Mouse (Mus musculus): Measurements from ENCODE around the gene Tmem191c. TPM values are rescaled to one million over a fixed set of nuclear protein-coding genes. Genes with fewer than 3 reads are reported as not detected.
"Not testable (repeated sequence)": the region's sequence is repeated elsewhere in the genome, so short reads cannot be mapped to it uniquely, and the experiment has no call there.

Tmem191c gene
- total RNA-seq (2021): 1 to 10 TPM in 1 of 2 experiments, under 1 TPM in 1; 0.91 to 1.4 TPM
- long read RNA-seq, experiment 1, partial matches to known transcripts: 0 of 1 reads
- long read RNA-seq, experiment 1, other reads (novel, unspliced or antisense): 1 of 1 reads
- long read RNA-seq, experiment 2, partial matches to known transcripts: 0 of 2 reads
- long read RNA-seq, experiment 2, other reads (novel, unspliced or antisense): 2 of 2 reads

DNA sequence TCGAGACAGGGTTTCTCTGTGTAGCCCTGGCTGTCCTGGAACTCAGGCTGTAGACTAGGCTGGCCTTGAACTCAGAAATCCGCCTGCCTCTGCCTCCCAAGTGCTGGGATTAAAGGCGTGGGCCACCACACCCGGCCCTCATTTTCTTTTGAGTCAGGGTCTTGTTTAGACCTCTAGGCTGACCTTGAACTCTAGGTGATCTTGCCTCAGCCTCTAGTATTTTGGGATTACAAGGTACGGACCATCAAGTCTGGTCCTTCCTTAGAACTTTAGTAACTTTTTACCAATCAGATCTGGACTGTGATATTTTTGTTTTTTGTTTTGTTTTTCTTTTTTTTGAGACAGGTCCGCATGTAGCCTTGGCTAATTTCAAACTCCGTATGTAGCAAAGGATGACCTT, at the start of gene Tmem191c:
TSS of gene Tmem191c (plus strand) at position 357 of the 400 bp plus-strand sequence.
- DNase-seq: no peak
- intact Hi-C loops (cut with DNase I): loop anchor here (5.0 to 10.0 kb wide), 2 partner anchors 148 to 361 kb away; partner anchors contain the start of gene 2610318N02Rik

GRCm38 (mm10) chr16:17226496-17226895, 49.4 kb upstream of the Tmem191c start:
- DNase-seq: no peak
- intact Hi-C loops (cut with DNase I): no loop called here

GRCm38 (mm10) chr16:17231523-17231922, 44.4 kb upstream of the Tmem191c start:
- intact Hi-C loops (cut with DNase I); DNase-seq: not testable (repeated sequence)

DNA sequence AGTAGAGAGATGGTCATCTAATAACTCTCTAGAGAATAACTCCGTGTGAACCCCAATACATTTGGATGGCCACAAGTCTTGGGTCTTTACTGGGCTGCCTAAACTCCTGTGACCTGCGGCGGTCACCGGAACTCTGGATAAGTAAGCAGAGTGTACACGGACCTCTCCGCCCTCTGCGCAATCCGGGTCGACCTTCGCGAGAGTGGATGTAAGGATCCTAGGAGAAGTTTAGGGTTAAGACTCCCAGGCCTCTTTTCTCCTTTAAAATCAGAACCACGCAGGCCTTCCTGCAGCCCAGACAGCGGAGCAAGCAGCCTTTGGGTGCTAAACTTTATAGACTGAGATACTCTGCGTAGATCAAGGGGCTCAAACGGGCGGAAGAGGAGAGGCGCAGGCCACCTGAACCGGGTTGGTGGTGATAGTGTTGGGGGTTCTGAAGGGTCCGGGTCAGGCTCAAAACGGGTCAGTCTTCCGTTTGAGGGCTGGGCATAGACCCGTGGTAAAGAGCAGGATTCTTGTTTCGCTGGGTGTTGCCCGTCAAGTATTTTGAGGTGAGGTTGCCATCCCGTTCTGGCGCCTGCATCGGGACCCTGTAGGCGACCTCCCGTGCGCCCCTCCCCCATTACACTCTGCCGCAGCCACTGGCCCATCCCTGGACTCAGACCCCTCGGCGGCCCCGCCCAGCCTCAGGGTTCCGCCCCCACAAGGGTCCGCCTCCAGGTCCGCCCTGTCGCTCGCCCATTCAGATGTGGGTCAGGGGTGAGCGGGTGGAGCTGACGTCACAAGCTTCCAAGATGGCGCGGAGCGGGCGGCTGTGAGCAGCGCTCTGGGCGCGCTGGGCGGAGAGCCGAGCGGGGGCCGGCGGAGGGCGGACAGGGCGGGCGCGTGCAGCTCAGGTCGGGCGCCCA, 42.8 kb upstream of the Tmem191c start, which contains the start of gene Hic2:
TSS of gene Hic2 (plus strand) at position 779 of the 908 bp plus-strand sequence.
- intact Hi-C loops (cut with DNase I): no loop called here

DNA sequence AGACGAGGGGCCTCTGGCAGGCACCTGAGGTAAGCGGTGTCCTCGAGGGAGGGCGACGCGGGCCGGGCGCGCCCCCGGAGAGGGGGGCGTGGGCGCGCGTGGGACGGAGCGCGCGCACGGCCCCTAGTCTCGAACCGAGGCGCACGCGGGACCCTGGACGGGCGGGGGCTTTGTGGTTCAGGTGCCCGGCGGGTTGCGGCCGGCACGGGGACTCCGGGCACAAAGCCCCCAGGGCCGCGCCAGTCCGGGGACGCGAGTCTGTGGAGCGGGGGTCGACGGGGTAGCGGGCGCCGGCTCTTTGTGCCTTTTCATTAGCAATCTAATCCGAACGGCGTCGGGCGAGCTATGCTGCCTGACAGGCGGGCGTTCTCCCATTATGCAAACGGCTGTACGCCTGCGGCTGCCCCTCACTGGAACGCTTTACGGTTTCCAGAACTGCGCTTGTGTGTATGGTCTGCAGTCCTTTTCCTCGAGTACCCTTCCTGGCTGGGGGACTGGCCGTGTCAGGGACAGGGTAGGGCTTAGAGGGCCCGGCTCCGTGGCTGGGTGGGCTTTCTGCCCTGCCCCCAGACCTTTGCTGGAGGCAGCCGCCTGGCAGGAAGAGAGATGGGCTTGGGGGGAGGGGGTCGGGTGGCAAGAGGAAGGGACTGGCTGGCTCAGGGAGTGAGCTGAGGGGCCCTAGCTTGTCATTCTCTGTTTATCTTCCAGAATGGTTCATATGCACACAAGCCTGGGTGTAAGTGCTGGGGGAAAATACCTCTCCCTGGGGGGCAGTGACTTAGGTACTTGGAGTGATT, 42.0 kb upstream of the Tmem191c start:
- intact Hi-C loops (cut with DNase I): no loop called here

More for the DNA sequence above, 42.8 kb upstream of the Tmem191c start, which contains the start of gene Hic2:
- peak; percentile 90 to 93 for DNase-seq

DNA sequence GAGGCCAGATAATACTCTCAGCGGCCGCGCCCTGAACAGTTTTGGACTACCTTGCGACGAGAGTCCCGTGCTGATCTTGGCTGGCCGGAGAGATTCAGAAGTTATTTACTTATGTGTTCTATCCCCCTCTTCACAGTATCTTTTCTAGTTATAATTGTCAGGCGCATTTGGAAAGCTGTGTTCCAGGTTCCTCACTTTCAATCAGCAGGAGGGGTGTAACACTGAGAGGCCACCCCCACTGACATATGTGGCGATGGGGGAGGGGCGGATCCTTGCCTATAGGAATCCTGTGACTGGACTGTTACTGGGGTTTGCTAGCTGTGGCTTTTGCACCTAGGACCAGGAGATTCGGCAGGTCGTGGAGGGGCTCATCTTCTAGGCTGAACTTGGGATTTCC, 41.4 kb upstream of the Tmem191c start:
- no peak for DNase-seq
- intact Hi-C loops (cut with DNase I): no loop called here

More for the DNA sequence above, 42.0 kb upstream of the Tmem191c start:
- peak in 1 of 2 experiments; percentile 31 for DNase-seq

DNA sequence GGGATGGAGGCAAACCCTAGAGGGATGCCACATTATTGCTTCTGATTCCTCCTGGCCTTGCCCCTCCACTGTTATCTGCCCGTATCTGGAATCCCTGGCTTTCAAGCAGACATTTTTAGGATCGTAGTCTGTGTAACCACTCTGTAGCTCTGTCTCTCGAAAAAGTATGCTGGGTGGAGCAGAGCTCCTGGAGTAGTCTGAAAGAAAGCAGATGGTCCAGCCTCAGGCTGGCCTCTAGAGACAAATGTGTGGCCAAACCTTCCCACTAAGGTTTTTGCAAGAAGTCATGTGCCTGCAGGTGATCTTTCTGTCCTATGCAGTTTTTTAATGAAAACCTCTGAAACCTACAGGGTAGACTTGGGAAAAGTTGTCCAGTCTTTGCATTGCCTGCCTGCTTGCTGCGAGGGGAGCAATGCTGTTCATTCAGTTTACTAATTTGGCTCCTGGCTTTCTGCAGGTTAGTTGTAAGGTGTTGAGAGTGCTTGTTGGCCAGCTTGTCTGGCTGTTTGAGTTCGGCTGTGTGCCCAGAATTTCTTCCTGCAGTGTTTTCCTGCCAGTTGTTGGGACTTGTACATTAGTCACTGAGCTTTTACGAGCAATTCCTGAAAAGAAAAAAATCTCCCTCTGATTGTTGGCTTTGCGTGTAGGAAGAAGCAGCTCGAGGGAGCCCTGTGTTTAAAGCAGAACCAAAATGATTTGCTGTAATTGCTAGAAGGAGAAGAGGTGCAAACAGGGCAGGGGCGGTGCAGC, 40.8 kb upstream of the Tmem191c start:
- no peak for DNase-seq
- intact Hi-C loops (cut with DNase I): no loop called here

- no peak for DNase-seq
- intact Hi-C loops (cut with DNase I): no loop called here
Observed at GRCm38 (mm10) chr16:17237634-17238033, 38.2 kb upstream of the Tmem191c start.

DNA sequence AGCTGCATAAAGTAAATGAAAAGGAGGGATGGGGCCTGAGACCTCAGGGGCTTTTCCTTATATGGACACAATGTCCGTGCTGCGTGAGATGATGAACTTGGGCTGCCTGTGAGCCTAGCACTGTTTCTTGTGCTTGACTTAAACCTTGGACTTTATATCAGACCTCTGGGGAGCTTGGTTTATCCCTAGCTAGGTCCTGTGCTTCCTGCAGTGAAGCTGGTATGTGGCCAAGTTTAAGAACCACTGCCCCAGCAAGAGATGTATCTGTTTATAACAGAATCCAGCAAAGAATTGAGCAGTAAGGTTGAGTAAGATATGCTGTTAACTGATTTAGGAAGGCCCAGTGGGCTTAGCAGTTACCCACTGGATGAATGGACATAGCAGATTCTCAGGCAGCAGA, 36.5 kb upstream of the Tmem191c start:
- DNase-seq: no peak
- intact Hi-C loops (cut with DNase I): no loop called here

GRCm38 (mm10) chr16:17243731-17244130, 32.1 kb upstream of the Tmem191c start:
- no peak for DNase-seq

DNA sequence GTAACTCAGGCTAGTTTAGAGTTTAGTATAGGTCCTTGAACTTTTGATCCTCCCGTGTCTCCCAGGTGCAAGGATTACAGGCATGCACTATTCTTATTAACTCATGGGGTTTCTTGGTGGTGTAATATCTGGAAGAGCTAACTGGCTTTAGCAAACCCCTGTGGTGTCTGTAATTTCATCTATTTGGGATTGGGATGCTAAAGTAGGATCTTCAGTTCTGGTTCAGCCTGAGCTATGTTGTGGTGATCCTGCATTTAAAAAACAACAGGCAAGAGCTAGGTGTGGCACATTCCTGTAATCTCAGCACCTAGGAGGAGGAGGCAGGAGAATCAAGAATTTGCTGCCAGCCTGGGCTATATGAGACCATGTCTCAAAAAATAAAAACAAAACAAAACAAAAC, 30.9 kb upstream of the Tmem191c start:
- DNase-seq: no peak
- intact Hi-C loops (cut with DNase I): no loop called here

More at GRCm38 (mm10) chr16:17243731-17244130, 32.1 kb upstream of the Tmem191c start:
- intact Hi-C loops (cut with DNase I): no loop called here

DNA sequence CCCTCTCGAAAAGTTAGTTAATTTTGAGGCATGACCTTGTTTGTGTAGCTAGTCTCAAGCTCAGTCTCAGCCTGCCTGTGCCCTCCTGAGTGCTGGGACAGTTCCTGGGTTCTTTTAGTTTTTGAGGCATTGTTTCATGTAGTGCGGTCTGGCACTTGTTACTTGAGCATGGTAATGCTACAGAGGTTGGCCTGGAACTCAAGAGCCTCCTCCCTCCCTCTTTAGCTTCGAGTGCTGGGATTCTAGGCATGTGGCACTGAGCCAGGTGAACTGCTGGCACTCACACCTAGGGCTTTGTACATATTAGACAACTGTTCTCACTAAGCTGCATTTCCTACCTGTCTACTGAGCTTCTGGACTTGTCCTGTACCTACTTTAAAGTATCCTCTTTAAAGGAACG, 28.1 kb upstream of the Tmem191c start:
- intact Hi-C loops (cut with DNase I): no loop called here

GRCm38 (mm10) chr16:17249135-17249534, 26.7 kb upstream of the Tmem191c start:
- intact Hi-C loops (cut with DNase I): no loop called here
- DNase-seq: no peak

More for the DNA sequence above, 28.1 kb upstream of the Tmem191c start:
- DNase-seq: no peak

DNA sequence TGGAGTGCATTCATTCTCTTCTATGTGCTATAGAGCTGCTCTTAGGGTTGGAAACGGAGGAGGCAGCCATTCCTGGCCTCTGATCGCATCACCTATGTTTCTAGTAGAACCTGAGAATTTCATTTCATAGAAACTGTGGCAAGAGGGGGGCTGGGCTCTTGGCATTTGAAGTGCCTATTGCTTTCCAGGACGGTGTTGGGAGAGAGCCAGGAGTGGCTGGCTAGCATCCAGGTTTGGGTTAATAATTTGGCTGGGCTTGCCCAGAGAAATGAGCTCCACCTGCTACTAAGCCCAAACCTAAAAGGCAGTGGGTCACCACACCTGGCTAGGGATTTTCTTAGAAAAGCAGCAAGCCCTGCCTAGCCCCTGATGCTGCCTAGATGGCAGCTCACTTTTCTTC, 24.3 kb upstream of the Tmem191c start:
- intact Hi-C loops (cut with DNase I): no loop called here
- DNase-seq: peak in 1 of 2 experiments; percentile 36

DNA sequence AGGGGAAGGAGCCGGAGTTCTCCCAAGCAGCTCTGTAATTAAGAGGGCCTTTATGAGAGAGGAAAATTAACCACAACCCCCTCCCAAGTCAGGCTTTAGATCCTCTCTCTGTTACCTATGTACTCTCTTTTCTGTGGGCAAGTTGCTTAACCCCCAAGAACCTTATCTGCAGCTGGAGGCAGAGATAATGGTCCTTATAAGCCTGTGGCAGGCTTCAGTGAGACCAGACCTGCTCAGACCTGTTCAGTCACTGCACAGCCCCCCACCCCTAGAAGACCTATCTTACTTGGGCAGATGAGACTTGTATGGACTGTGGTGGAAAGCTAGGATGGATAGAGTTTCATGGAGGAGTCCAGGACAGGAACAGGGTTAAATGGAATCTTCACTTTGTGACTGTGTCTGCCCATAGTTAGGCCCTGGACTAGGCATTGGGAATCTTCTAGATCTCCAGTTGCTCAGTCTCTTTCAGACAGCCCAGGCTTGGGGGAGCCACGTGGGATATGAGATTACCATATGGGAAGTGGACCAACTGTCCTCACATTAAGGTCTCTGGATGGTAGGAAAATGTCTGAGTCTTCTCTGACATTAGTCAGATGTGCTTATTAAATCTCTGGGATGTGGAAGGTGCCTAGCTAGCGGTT, 23.7 kb upstream of the Tmem191c start:
- intact Hi-C loops (cut with DNase I): no loop called here
- DNase-seq: no peak

DNA sequence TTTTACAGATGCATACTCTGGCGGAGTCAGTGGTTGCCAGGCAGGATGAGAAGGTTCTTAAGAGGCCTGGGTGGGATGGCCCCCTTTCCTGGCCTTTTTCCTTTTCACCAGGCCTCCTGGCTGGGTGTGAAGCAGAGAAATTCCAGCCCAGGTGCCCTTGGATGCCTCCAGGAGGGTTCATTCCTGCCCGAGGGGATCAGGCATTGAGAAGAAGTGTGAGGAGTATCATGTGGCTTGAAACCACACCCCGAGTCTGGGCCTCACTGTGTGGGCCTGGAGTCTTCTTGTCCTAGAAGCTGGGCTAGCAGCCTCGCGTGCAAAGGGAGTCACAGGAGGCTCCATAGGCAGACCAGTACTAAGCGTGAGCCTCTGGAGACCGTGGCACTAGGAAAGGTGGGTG, 23.0 kb upstream of the Tmem191c start:
- intact Hi-C loops (cut with DNase I): no loop called here
- no peak for DNase-seq

DNA sequence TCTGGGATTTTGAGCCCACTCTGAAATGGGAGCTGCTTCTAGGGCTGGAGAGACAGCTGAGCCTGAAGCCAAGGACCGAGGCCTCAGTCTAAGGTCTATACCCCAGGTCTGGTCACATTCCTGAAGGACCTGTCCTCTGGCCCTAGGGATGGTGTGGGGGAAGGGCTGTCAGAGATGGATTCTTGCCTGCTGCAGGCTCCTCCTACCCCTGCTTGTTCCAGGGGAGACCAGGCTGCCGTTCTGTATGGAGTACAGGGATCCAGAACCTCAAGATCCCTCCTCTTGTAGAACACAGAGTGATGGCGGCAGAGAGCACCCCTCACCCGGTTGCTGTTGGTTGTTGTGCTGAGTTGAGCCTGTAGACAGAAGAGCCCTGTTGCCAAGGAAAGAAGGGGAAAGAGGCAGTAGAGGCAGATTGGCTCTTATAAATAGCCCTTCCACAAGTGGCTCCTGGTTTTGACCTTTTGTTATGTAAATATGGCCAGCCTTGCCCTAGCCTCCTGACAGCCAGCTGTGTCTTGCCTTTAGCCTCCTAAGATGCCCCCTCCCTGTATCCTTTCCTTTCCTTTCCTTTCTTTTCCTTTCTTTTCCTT, 21.8 kb upstream of the Tmem191c start:
- DNase-seq: no peak
- intact Hi-C loops (cut with DNase I): no loop called here

DNA sequence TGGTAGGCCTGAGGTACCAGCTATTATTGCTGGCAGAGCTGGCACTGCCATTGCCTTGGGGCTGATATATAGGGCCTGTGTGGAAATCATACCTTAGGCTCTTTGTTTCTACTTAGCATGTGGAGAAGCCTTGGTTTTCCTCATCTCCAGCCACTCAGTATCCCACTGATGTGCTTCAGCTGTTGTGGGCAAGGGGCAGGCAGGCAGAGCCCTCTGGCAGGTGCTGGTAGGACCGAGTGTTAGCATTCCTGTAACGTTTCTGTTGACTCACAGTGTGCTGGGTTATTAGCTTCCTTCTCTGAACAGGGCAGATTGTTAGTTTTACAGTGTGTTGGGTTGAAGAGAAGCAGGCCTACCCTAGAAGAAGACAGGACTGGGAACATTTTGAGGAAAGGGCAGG, 20.6 kb upstream of the Tmem191c start:
- intact Hi-C loops (cut with DNase I): no loop called here

DNA sequence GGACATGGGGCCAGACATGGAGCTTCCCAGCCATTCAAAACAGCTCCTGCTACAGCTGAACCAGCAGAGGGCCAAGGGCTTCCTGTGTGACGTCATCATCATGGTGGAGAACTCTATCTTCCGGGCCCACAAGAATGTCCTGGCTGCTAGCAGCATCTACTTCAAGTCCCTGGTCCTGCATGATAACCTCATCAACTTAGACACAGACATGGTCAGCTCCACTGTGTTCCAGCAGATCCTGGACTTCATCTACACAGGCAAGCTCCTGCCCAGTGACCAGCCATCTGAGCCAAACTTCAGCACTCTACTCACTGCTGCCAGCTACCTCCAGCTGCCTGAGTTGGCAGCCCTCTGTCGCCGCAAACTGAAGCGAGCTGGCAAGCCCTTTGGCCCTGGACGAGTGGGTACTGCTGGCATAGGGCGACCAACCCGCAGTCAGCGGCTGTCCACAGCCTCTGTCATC, 18.5 kb upstream of the Tmem191c start:
- intact Hi-C loops (cut with DNase I): no loop called here
- peak; percentile 61 to 72 for DNase-seq

More for the DNA sequence above, 20.6 kb upstream of the Tmem191c start:
- DNase-seq: no peak
